Mouse (Mus musculus): ENCODE measurements around the gene Sptbn2.

DNA sequence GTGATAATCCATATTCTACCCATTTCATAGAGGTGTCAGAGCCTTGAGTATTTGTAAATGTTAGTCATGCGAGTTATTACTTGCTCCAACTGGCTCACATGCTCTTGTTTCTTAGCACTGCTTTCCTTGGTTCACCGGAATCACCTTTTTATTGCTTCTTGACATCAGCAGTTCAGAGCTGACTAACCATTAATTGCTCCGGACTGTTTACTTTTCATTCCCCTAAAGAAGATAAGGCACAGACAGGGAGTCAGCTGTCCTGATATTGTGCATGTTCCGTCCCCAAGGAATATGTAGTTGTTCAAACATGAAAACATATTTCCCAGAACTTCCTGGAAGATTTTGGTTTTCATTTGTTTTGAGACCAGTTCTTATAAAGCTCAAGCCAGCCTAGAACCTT, 40.2 kb upstream of the Sptbn2 start:
- no peak for TF ChIP-seq CTCF (IDR thresholded peaks at IDR 0.05)
- no peak for TF ChIP-seq EP300 (IDR thresholded peaks at IDR 0.05)
